Mouse (Mus musculus): Measurements from ENCODE around the gene Tmem222.

Gene Tmem222

DNA sequence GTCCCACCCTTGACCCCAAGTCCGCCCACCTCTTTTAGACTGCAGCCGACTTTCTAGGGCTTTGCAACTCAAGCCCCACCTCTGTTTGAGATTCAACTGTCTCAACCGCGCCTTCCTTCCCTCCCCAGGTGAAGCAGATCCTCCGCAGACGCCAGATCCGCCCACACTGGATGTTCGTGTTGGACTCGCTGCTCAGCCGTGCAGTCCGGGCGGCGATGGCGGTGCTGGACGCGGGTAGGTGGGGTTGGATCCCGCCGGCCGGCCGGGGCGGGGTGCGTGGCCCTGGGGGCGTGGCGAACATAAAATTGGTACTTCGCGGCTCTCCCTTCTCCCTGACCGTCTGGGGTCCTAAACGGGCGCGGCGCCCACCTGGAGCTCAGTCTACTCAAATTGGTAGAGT, 26.4 kb downstream of the Tmem222 start:
- DNase-seq (ENCODE audit: low read depth), result no peak

- peak; percentile 63 for DNase-seq (ENCODE audit: low read depth)
Observed at GRCm38 (mm10) chr4:133250609-133251008, 27.0 kb downstream of the Tmem222 start.

DNA sequence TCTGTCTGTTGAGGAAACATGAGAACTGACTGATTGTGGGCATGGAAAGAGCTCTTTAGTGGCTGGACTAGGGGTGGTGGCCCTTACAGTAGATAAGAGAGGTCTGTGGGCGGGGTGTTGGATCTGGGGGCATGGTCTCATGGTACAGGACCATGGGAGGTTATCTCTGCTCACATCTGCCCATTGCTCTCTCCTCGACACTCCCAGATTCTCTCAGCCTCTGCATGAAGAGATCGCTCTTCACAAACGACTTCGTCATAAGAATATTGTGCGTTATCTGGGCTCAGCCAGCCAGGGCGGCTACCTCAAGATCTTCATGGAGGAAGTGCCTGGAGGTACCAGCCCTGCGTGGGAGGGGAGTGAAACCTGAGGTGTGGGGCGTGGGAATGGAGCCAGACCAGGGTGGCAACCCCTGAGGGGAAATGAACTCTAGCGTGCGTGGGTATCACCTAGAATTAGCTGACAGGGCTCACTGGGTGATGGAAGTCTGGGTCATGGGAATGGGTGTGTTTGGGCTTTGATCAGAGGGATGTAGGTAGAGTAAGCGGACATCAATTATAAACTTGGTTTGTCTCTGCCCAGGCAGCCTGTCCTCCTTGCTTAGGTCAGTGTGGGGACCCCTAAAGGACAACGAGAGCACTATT, 29.7 kb downstream of the Tmem222 start:
- DNase-seq (ENCODE audit: low read depth), result peak; percentile 88

- DNase-seq (ENCODE audit: low read depth), result no peak
Observed at GRCm38 (mm10) chr4:133247072-133247471, 30.5 kb downstream of the Tmem222 start.

DNA sequence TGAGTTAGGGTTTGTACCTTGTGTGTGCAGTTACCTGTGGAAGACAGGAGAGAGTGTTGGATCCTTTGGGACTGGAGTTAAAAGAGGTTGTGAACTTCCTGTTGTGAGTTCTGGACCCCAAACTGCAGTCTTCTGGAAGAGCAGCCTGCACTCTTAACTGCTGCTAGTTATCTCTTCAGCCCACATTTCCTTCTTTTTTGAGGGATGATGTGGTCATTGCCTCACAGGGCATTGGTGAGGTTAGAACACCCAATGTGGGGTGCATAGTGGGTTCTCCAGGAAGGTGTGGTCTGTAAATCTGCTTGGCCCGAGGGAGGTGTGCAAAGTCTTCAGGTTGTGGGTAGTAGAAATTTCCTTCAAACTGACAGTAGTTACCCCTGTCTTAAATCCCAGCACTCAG, 33.3 kb downstream of the Tmem222 start:
- no peak for DNase-seq (ENCODE audit: low read depth)

- no peak for DNase-seq (ENCODE audit: low read depth)
Observed at GRCm38 (mm10) chr4:133243538-133243937, 34.1 kb downstream of the Tmem222 start.

- DNase-seq (ENCODE audit: low read depth), result no peak
Observed at GRCm38 (mm10) chr4:133242710-133243109, 34.9 kb downstream of the Tmem222 start.

- no peak for DNase-seq (ENCODE audit: low read depth)
Observed at GRCm38 (mm10) chr4:133241910-133242309, 35.7 kb downstream of the Tmem222 start.

DNA sequence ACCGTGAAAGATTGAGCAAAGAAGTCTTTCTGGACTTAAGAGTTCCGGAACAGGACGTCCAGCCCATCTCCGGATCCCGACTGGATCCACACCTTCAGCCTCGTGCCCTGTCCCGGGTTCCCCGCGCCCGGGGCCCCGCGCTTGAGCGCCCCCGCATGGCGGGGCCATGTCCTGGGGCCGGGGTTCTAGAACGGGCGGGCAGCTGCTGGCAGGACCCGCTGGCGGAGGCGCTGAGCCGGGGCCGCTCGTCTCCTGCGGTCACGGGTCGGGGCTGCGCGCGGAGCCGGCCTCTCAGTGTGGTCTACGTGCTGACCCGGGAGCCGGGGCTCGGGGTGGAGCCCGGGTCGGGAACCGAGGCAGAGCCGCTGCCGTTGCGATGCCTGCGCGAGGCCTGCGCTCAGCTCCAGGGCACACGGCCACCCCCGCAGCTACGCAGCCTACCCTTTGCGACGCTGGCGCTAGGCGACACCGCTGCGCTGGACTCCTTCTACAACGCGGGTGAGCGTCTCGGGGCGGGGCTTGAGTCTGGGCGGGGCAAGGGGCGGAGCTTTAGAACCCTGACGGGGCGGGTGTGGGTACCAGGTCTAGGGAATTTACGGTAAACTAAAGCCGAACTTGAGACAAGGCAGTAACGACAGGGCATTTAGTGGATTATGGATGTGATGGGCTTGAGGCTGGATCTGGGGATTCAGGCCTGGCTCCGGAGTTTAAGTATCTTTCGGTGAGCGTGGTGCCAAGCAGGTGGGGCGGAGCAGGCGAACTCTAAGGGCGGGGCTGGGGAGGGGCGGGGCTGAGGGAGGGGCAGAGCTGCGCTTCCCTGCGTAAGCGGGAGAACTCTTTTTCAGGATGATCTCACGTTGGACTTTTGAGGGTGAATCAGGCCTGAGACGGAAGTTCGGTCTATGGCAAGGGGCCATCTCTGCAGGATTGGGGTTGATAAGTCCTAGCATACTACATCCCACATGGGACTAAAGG, 36.4 kb downstream of the Tmem222 start:
- peak; percentile 80 for DNase-seq (ENCODE audit: low read depth)

- DNase-seq (ENCODE audit: low read depth), result peak; percentile 48
Observed at GRCm38 (mm10) chr4:133240490-133240921, 37.1 kb downstream of the Tmem222 start, which contains the start of gene Map3k6. Gene Map3k6, plus strand, starts transcription at chr4:133240818.

DNA sequence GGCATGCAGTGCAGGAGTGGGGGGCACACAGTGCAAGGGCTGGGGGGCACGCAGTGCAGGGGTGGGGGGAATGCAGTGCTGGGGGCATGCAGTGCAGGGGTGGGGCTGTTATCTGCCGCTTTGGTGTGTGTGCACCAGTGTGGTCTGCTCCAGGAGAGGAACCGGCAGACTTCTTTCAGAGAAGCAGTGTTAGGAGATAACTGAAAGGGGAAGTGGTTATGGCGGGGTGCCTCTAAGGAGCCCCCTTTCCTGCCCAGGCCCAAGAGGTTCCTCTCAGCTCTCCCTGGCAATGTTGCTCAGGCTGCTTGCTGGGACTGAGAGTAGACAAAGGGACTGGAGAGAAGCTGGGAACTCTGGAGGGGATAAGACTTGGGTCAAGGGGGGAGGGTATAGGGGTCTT, 39.7 kb downstream of the Tmem222 start:
- DNase-seq (ENCODE audit: low read depth), result no peak

- DNase-seq (ENCODE audit: low read depth), result no peak
Observed at GRCm38 (mm10) chr4:133235415-133235814, 42.2 kb downstream of the Tmem222 start.

- DNase-seq (ENCODE audit: low read depth), result no peak
Observed at GRCm38 (mm10) chr4:133234771-133235170, 42.8 kb downstream of the Tmem222 start.

GRCm38 (mm10) chr4:133233285-133233976, 44.2 kb downstream of the Tmem222 start:
- DNase-seq (ENCODE audit: low read depth), result peak; percentile 58

GRCm38 (mm10) chr4:133229582-133229981, 48.0 kb downstream of the Tmem222 start:
- DNase-seq (ENCODE audit: low read depth), result no peak

- no peak for DNase-seq (ENCODE audit: low read depth)
Observed at GRCm38 (mm10) chr4:133227636-133228035, 50.0 kb downstream of the Tmem222 start.

GRCm38 (mm10) chr4:133226073-133226472, 51.5 kb downstream of the Tmem222 start:
- DNase-seq (ENCODE audit: low read depth), result no peak

- DNase-seq (ENCODE audit: low read depth), result no peak
Observed at GRCm38 (mm10) chr4:133223875-133224274, 53.7 kb downstream of the Tmem222 start.

GRCm38 (mm10) chr4:133221701-133222100, 55.9 kb downstream of the Tmem222 start:
- no peak for DNase-seq (ENCODE audit: low read depth)

GRCm38 (mm10) chr4:133220656-133221055, 56.9 kb downstream of the Tmem222 start:
- DNase-seq (ENCODE audit: low read depth), result no peak

GRCm38 (mm10) chr4:133218745-133219144, 58.8 kb downstream of the Tmem222 start:
- DNase-seq (ENCODE audit: low read depth), result no peak

DNA sequence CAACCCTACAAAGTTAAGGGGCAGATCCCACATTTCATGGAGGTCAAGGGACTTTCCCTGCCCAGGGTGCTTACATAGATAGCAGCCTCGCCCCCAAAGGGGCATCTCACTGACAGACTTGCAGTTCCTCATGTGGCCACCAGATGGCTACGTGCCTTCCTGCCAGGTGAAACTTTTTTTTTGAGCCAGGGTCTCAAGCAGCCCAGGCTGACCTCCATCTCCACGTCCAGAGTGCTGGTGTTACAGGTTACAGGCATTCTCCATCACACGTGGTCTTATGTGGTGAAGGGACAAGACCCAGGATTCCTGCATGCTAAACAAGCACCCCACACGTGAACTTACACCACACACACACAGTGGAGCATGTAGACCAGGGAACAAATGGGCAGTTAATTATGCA, 60.0 kb downstream of the Tmem222 start:
- peak; percentile 57 for DNase-seq (ENCODE audit: low read depth)

Data from c-Kit-positive CD71-positive TER-119-negative erythroid progenitor cells, embryonic 14.5 days (primary cell).